Mouse (Mus musculus) forebrain, embryonic 14.5 days (tissue): Measurements from ENCODE around the gene Fam78b. TPM values are rescaled to one million over a fixed set of nuclear protein-coding genes. Genes with fewer than 3 reads are reported as not detected.
A peak's percentile ranks its signal among the peaks of the same experiment; 100 is the strongest.

Source experiments
- ATAC-seq: fragments of 200-750 bp; cut with Nextera tagmentation; 2 replicates; pipeline ENCODE4 v1.8.0; 2017; ENCODE audit warnings: mild to moderate bottlenecking, moderate library complexity
- DNase-seq: peaks from one replicate; pipeline ENCODE4 v3.0.0-alpha.2; 2015; ENCODE audit warnings: low spot score
- H3K27ac ChIP-seq: fragments of 300-500 bp; sonication (generic); 2 replicates; pipeline ENCODE4 v1.5.1; 2014; ENCODE audit warnings: low read depth, mild to moderate bottlenecking, control low read depth, low read length, moderate library complexity
- H3K27me3 ChIP-seq: fragments of 300-500 bp; sonication (generic); replicated peaks from 2 replicates; pipeline ENCODE4 v1.6.1; 2014; ENCODE audit warnings: low read length, control low read depth, mixed read lengths; ENCODE audit not compliant: control insufficient read depth, insufficient read depth
- H3K36me3 ChIP-seq: fragments of 300-500 bp; sonication (generic); 2 replicates; pipeline ENCODE4 v1.6.1; 2014; ENCODE audit warnings: low read length, control low read depth; ENCODE audit not compliant: control insufficient read depth, insufficient read depth
- H3K4me1 ChIP-seq: fragments of 300-500 bp; sonication (generic); 2 replicates; pipeline ENCODE4 v1.6.1; 2014; ENCODE audit warnings: antibody characterized with exemption, low read length, control low read depth; ENCODE audit not compliant: control insufficient read depth, insufficient read depth
- H3K4me2 ChIP-seq: fragments of 300-500 bp; sonication (generic); 2 replicates; pipeline ENCODE4 v1.6.1; 2014; ENCODE audit warnings: mild to moderate bottlenecking, control low read depth, low read length
- H3K4me3 ChIP-seq: fragments of 300-500 bp; sonication (generic); 2 replicates; pipeline ENCODE4 v1.5.1; 2014; ENCODE audit warnings: low read depth, low read length, control low read depth
- H3K9ac ChIP-seq: fragments of 300-500 bp; sonication (generic); 2 replicates; pipeline ENCODE4 v1.6.1; 2014; ENCODE audit warnings: mild to moderate bottlenecking, low read length, control low read depth, moderate library complexity
- H3K9me3 ChIP-seq: fragments of 300-500 bp; sonication (generic); replicated peaks from 2 replicates; pipeline ENCODE4 v1.6.1; 2016; ENCODE audit warnings: low read length, control low read depth, mixed read lengths; ENCODE audit not compliant: control insufficient read depth
- WGBS: fragments of 180-500 bp; shearing (Covaris S2); extraction: QIAGEN DNeasy Blood & Tissue Kit; methylation state at CpG from one replicate; pipeline ENCODE4 v1.1.7; 2014; 5-methylcytosine and 5-hydroxymethylcytosine counted together
- polyA plus RNA-seq: library from polyadenylated mRNA; unstranded; fragments of >200 nt; fragmentation: Nextera tagmentation; extraction: Ambion mirVana; gene quantifications from 2 replicates; pipeline ENCODE4 v1.2.1, GENCODE M21; 2014

Gene Fam78b
- polyA plus RNA-seq, 1 experiment from 2014 or later: 5.9 TPM

DNA sequence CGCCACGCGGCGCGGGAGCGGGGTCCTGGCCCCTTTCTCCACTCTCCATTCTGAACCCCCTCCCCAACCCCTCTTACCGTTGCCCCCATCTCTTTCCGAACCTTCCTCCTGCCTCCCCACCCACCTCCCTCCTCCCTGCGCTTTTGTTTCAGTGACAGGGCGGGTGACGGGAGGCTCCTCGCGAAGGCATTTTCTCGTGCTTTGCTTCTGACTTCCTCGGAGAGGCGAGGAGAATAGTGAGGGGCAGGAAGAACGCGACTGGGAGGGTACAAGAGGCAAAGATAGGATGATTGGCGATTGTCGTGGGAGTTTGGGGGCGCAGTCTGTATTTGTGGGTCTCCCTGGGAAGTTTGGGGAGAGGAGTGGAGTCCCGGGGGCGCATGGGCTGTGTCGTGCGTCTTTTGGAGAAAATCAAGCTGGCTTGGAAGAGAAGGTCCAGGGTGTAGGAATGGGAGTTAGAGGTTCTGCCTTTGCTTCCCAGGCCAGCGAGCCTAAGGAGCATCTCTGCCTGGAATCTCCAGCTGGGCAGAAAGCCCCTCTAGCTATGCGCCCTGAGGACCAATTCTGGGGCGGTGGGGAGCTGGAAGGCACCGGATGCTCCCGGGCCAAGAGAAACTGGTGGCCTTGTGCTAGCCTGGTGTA, 748 bp downstream of the Fam78b start:
- Histone ChIP-seq H3K4me3 (peak overlapping the region; percentile 73), H3K9me3 (no peaks in the 10 kb centered on the region), H3K9ac (peak overlapping the region; percentile 88), H3K36me3 (no peaks in the 10 kb centered on the region), H3K27me3 (no peaks in the 10 kb centered on the region), H3K27ac (peak overlapping the region; percentile 93), H3K4me1 (peaks cover 2% of the 10 kb centered on the region; the same call in 1 of the 2 replicates), H3K4me2 (peak overlapping the region; percentile 83)
- ATAC-seq: peak; percentile 1
- under 1% methylated on average over 30 of the region's 30 CpGs for WGBS
- DNase-seq: peak; percentile 46

DNA sequence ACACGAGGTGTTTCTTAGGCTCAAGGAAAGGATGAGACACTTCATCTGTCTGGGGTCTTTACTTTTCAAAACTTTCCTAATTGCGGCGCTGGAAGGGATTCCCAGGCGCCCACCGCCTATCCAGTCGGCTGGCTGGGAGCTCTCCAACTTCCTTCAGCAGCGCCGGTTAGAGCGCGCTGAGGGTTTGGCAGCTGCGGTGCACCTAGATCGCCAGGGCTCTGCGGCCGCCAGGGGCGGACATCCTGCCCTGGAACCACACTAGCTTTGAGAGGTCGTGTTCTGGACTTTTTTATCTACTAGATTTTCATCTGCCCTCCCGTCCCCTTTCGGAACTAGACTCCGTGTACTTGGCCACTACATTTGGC, 1.3 kb downstream of the Fam78b start:
- no peaks in the 10 kb centered on the region for H3K27me3 ChIP-seq
- H3K9me3 ChIP-seq: no peaks in the 10 kb centered on the region
- H3K27ac ChIP-seq: peak overlapping the region; percentile 93; the same call in 1 of the 2 replicates
- peak overlapping the region; percentile 73 for H3K4me3 ChIP-seq
- peak overlapping the region; percentile 88 for H3K9ac ChIP-seq
- ATAC-seq (no peak), DNase-seq (peak; percentile 72)
- no peaks in the 10 kb centered on the region for H3K36me3 ChIP-seq
- peaks cover 2% of the 10 kb centered on the region; the same call in 1 of the 2 replicates for H3K4me1 ChIP-seq
- H3K4me2 ChIP-seq: peak overlapping the region; percentile 83
- WGBS: 1% methylated on average over 19 of the region's 19 CpGs

DNA sequence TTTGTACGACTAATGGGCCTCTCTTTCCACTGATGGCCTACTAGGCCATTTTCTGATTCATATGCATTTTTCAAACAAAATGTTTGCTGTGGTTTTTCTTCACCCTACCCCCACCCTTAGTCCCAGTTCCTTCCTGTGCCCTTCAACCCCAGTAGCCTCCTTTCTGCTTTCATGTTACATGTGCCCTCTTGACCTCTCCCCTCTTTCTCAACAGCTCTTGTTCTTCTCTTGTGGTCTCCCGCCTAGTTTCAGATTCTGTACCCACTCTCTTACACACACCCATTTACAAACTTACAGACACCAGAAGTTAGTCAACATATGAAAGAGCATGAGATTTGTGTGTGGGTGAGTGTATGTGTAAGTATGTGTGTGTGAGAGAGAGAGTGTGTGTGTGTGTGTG, 3.4 kb downstream of the Fam78b start:
- H3K9ac ChIP-seq: no peak overlapping the region
- H3K4me1 ChIP-seq: peaks cover 2% of the 10 kb centered on the region; the same call in 1 of the 2 replicates
- H3K4me2 ChIP-seq: no peak overlapping the region
- WGBS: 71% methylated on average over 2 of the region's 2 CpGs
- H3K36me3 ChIP-seq: no peaks in the 10 kb centered on the region
- no peak overlapping the region for H3K4me3 ChIP-seq
- no peak overlapping the region for H3K27ac ChIP-seq
- DNase-seq (no peak), ATAC-seq (no peak)
- no peaks in the 10 kb centered on the region for H3K27me3 ChIP-seq
- H3K9me3 ChIP-seq: no peaks in the 10 kb centered on the region

DNA sequence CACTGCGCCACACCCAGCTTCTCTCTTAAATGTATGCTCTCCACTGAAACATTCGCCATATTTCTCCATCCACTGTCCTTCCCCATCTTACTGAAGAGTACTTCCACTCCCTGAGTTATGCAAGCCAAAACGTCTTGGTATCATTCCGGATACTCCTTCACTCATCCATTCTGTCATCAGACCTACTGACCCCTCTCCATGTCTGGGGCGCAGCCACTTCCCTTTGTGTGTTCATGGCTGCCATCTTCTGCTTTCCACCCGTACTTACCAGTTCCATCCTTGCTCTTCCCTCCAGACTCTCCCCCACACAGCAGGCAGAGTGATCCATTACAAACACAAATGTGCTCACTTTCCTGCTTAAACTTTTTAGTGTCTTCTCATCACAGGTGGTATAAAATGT, 6.1 kb downstream of the Fam78b start:
- Histone ChIP-seq H3K36me3 (no peaks in the 10 kb centered on the region), H3K27ac (no peak overlapping the region), H3K9me3 (no peaks in the 10 kb centered on the region), H3K4me2 (no peak overlapping the region), H3K27me3 (no peaks in the 10 kb centered on the region), H3K9ac (no peak overlapping the region), H3K4me3 (no peak overlapping the region), H3K4me1 (peaks cover 6% of the 10 kb centered on the region)
- WGBS: 93% methylated on average over 6 of the region's 6 CpGs
- ATAC-seq: no peak
- DNase-seq: no peak

DNA sequence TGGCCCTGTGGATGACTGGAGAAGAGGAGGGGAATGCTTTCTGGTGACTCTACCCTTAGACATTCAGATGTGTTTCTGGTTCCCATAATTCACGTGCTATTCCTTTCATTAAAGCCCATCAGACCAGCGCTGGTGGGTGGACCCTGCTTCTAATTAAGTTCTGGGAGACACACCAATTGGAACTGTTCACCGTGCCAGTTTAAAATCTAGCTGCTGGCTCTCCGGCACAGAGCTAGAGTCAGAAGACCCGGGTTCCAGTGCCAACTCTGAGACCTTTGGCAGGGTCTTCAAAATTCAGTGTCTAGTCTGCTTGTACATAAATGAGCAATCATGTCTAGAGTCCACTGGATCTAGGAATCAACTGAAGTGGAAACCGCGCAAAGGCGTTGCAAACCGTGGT, 9.0 kb downstream of the Fam78b start:
- Histone ChIP-seq H3K9me3 (no peaks in the 10 kb centered on the region), H3K4me1 (peaks cover 22% of the 10 kb centered on the region), H3K36me3 (no peaks in the 10 kb centered on the region), H3K4me3 (no peak overlapping the region), H3K27me3 (no peaks in the 10 kb centered on the region), H3K27ac (no peak overlapping the region), H3K9ac (no peak overlapping the region), H3K4me2 (no peak overlapping the region)
- DNase-seq: no peak
- WGBS: 81% methylated on average over 9 of the region's 9 CpGs
- ATAC-seq: no peak

DNA sequence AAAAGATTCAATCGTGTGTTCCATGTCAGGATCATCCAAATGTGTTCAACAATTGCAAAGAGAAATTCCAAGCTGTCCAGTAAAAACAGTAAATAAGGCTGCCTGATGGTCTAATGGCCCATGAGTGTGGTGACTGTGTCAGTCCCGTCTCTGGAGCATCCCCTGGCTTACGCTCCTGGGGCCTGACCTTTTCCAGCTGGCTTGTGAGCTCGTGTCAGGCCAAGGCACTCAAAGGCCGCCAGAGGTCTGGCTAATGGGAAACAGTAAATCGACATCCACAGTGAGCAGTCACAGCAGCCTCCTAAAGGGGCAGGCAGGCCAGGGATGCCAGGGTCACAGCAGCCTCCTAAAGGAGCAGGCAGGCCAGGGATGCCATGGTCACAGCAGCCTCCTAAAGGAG, 10.1 kb downstream of the Fam78b start:
- Histone ChIP-seq H3K4me3 (no peak overlapping the region), H3K27me3 (no peaks in the 10 kb centered on the region), H3K9me3 (no peaks in the 10 kb centered on the region), H3K9ac (no peak overlapping the region), H3K4me1 (peaks cover 22% of the 10 kb centered on the region), H3K36me3 (no peaks in the 10 kb centered on the region), H3K27ac (peak overlapping the region; percentile 18; the same call in 1 of the 2 replicates), H3K4me2 (no peak overlapping the region)
- WGBS: 56% methylated on average over 6 of the region's 6 CpGs
- ATAC-seq: no peak
- no peak for DNase-seq

DNA sequence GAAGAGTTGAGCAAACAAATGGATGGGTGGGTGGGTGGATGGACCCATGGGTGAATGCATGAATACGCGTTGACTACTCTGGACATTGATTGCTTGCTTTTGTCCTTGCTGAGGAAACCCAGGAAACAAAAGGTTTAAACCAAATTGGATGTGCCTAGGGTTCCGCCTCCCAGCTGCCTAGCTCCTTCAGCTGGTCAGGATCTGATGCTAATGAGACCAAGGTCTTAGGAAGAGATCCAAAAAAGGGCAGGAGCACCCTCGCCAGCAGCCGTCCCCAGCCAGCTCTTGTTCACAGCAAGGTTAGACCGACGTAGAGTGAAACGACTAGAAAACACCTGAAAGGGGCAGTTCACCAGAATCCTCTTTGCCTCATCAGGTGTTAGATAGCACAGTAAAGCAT, 11.4 kb downstream of the Fam78b start:
- H3K9ac ChIP-seq: no peak overlapping the region
- WGBS: 35% methylated on average over 8 of the region's 8 CpGs
- ATAC-seq: no peak
- H3K27ac ChIP-seq: peak overlapping the region; percentile 58; the same call in 1 of the 2 replicates
- H3K4me3 ChIP-seq: no peak overlapping the region
- H3K9me3 ChIP-seq: no peaks in the 10 kb centered on the region
- DNase-seq: peak; percentile 17
- H3K27me3 ChIP-seq: no peaks in the 10 kb centered on the region
- H3K36me3 ChIP-seq: no peaks in the 10 kb centered on the region
- peaks cover 22% of the 10 kb centered on the region for H3K4me1 ChIP-seq
- H3K4me2 ChIP-seq: no peak overlapping the region

DNA sequence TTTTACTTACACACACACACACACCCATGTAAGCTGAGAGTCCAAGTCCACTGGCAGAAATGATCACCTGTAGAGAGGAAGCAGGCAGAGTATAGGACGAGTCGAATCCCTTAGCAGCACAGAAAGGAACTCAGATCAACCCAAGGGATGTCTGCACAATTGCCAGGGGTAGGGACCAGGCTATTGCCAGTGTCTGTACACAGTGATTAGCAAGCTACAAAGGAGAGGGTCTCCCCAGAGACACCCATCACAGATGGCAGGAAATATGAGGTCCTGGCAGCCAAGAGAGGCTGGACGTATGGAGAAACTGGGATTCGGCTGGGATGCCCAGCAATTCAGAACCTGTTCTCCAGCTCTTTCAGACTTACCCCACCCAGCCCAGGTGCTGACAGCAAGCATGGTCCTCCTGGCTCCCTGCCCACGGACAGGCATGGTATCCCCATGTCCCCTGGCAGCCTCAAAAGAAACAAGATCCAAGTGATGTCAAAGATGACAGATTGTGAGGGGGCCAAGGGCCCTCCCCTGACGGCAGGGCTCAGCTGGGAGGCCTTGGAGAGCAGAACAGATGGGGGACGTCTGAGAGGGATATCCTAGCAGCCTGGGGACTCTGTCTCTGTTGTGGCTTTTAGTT, 12.1 kb downstream of the Fam78b start:
- peak overlapping the region; percentile 58 for H3K27ac ChIP-seq
- peak; percentile 91 for ATAC-seq
- peak; percentile 86 for DNase-seq
- no peak overlapping the region for H3K4me3 ChIP-seq
- 29% methylated on average over 7 of the region's 7 CpGs for WGBS
- H3K4me1 ChIP-seq: peaks cover 22% of the 10 kb centered on the region
- H3K27me3 ChIP-seq: no peaks in the 10 kb centered on the region
- no peak overlapping the region for H3K4me2 ChIP-seq
- no peaks in the 10 kb centered on the region for H3K9me3 ChIP-seq
- H3K36me3 ChIP-seq: no peaks in the 10 kb centered on the region
- no peak overlapping the region for H3K9ac ChIP-seq

DNA sequence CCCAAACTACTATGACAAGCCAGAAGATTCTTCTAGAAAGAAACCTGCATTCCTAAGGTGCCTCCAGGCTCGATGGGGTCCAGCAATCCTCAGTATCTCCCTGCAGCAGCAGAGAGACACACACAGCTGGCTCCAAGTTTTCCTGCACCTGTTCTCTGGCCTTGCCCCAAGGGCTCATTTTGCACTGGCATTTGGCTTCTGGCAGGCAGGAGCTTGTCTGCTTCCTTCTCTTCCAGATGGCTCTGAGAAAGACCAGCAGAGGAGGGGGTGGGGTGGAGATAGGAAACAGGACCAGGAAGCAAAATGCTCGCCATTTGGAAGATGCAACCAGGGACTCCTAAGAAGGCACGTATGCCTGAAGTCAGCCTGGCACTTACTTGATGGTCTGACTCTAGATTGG, 15.1 kb downstream of the Fam78b start:
- H3K27me3 ChIP-seq: no peaks in the 10 kb centered on the region
- ATAC-seq (no peak), DNase-seq (peak; percentile 27)
- no peaks in the 10 kb centered on the region for H3K36me3 ChIP-seq
- WGBS: 53% methylated on average over 3 of the region's 3 CpGs
- H3K4me3 ChIP-seq: no peak overlapping the region
- no peak overlapping the region for H3K4me2 ChIP-seq
- no peak overlapping the region for H3K9ac ChIP-seq
- no peak overlapping the region for H3K27ac ChIP-seq
- no peaks in the 10 kb centered on the region for H3K9me3 ChIP-seq
- H3K4me1 ChIP-seq: peaks cover 22% of the 10 kb centered on the region
